Comparison of ENCODE assay signal across 7 mouse cellular contexts in the genomic region with DNA sequence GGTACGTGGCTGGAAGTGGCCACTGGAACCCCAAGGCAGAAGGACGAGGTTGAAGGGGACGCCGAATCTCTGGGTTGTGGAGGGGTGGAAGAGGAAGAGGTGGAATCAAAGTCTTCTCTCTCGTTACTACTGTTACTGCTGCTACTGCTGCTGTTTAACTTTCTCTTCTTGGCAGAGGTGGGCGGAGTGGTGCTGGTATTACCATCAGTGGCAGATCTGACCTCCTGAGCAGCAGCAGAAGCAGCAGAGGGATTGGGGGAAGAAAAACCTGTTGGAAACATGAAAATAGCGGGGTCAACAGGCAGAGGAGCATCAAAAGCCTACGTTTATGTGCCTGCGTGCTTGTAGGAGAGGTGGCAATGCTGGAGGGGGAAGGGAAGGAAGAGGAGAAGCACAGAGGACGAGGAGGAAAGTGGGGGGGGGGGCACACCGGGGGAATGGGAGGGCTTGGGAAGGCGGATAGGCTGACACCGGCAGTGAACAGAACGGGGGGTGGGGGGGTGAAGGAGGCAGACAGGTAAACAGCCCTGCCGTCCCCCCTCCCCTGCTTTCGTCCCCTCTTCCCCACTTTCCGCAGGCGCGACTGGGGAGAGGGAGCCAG. TPM values are rescaled to one million over a fixed set of nuclear protein-coding genes. Genes with fewer than 3 reads are reported as not detected.
DNase-seq lines count a peak whose midpoint lies in the region; ATAC-seq and TF ChIP-seq lines count a peak whose summit lies in the region.

No protein-coding gene starts in this region.

- H3K36me3 ChIP-seq in CH12.LX (replicated peaks in 1 of 2; ENCODE audit: control insufficient read depth in 1 of 2, insufficient read depth in 1 of 2, low read length in 1 of 2): peaks cover 0 to 10% of the 10 kb centered on the region in 2 experiments
- peaks cover 4% of the 10 kb centered on the region; the same call in 1 of the 2 replicates for H3K36me3 ChIP-seq in forebrain, embryonic 14.5 days (ENCODE audit: control insufficient read depth, insufficient read depth, low read length)
- H3K36me3 ChIP-seq in hindbrain, embryonic 14.5 days (replicated peaks; ENCODE audit: control insufficient read depth, insufficient read depth): no peaks in the 10 kb centered on the region; the same call in 1 of the 2 replicates

- DNase-seq in CH12.LX (ENCODE audit: extremely low read depth): no peak
- DNase-seq in adrenal gland, postnatal 10 days: peak; percentile 8
- DNase-seq in forebrain, embryonic 14.5 days (ENCODE audit: low spot score): peak; percentile 18
- DNase-seq in hindbrain, embryonic 14.5 days (ENCODE audit: low spot score): no peak
- peak; percentile 12 to 13 for DNase-seq in layer of hippocampus, postnatal 14 days (ENCODE audit: low spot score in 2 of 2)
- peak; percentile 1 for DNase-seq in lung, postnatal 14 days
- peak; percentile 4 to 13 for DNase-seq in right cerebral cortex, postnatal 36 days (ENCODE audit: low spot score in 2 of 2)

- peak; percentile 17 for ATAC-seq in forebrain, embryonic 14.5 days
- peak; percentile 34 for ATAC-seq in hindbrain, embryonic 14.5 days (ENCODE audit: low FRiP score)

- dilution Hi-C loops in CH12.LX (cut with MboI; ENCODE audit: extremely low pct_ligation_motif_present, extremely low pct_unique_long_range_greater_than_20kb, low sequenced_read_pairs): no loop called here

- TF ChIP-seq RAD21 in CH12.LX (IDR thresholded peaks at IDR 0.05; ENCODE audit: low read depth, low read length): no peak

- H3K9ac ChIP-seq in CH12.LX (ENCODE audit: insufficient read depth, low read depth): peak overlapping the region; percentile 78
- peak overlapping the region; percentile 73 for H3K9ac ChIP-seq in forebrain, embryonic 14.5 days (ENCODE audit: low read length)
- H3K9ac ChIP-seq in hindbrain, embryonic 14.5 days: peak overlapping the region; percentile 73

- H3K27ac ChIP-seq in CH12.LX (ENCODE audit: insufficient read depth, low read depth): peak overlapping the region; percentile 50
- H3K27ac ChIP-seq in forebrain, embryonic 14.5 days (ENCODE audit: low read depth, low read length): peak overlapping the region; percentile 91
- peak overlapping the region; percentile 94 for H3K27ac ChIP-seq in hindbrain, embryonic 14.5 days

- TF ChIP-seq EP300 in CH12.LX (IDR thresholded peaks at IDR 0.05; ENCODE audit: low read length): no peak

- in situ Hi-C loops in CH12.LX (cut with MboI; ENCODE audit: low pct_ligation_motif_present, low pct_unique_long_range_greater_than_20kb, low sequenced_read_pairs): no loop called here

- TF ChIP-seq CTCF in CH12.LX (conservative IDR thresholded peaks at IDR 0.05 in 1 of 2, IDR thresholded peaks at IDR 0.05 in 1 of 2; ENCODE audit: low read depth in 2 of 2, low read length in 2 of 2): no peak

- TF ChIP-seq POLR2A in CH12.LX (IDR thresholded peaks at IDR 0.05; ENCODE audit: low read depth, low read length): no peak

- 31% methylated on average over 18 of the region's 19 CpGs for WGBS in forebrain, embryonic 14.5 days
- WGBS in hindbrain, embryonic 14.5 days: 14% methylated on average over 11 of the region's 19 CpGs

- peaks cover 0 to 4% of the 10 kb centered on the region in 2 experiments; a peak in 1 of 4 replicates for H3K4me1 ChIP-seq in CH12.LX (ENCODE audit: control insufficient read depth in 1 of 2, insufficient read depth in 2 of 2)
- H3K4me1 ChIP-seq in forebrain, embryonic 14.5 days (ENCODE audit: control insufficient read depth, insufficient read depth, low read length): no peaks in the 10 kb centered on the region
- H3K4me1 ChIP-seq in hindbrain, embryonic 14.5 days (replicated peaks; ENCODE audit: control insufficient read depth, insufficient read depth, low read length): peaks cover 14% of the 10 kb centered on the region

- H3K79me2 ChIP-seq in CH12.LX (replicated peaks; ENCODE audit: control insufficient read depth, extremely low read depth, insufficient read depth, poor library complexity, severe bottlenecking): peaks cover 18% of the 10 kb centered on the region

- peak overlapping the region; percentile 51; the same call in 1 of the 2 replicates for H3K4me2 ChIP-seq in CH12.LX (ENCODE audit: insufficient read depth, low read depth, poor library complexity, severe bottlenecking)
- H3K4me2 ChIP-seq in forebrain, embryonic 14.5 days (ENCODE audit: low read length): peak overlapping the region; percentile 57
- H3K4me2 ChIP-seq in hindbrain, embryonic 14.5 days (replicated peaks): peak overlapping the region; percentile 71

- H3K27me3 ChIP-seq in CH12.LX (replicated peaks): no peaks in the 10 kb centered on the region
- no peaks in the 10 kb centered on the region for H3K27me3 ChIP-seq in forebrain, embryonic 14.5 days (replicated peaks; ENCODE audit: control insufficient read depth, insufficient read depth, low read length)
- H3K27me3 ChIP-seq in hindbrain, embryonic 14.5 days (ENCODE audit: control insufficient read depth, insufficient read depth, low read length): no peaks in the 10 kb centered on the region

- H3K9me3 ChIP-seq in CH12.LX (replicated peaks; ENCODE audit: low read length): no peaks in the 10 kb centered on the region
- H3K9me3 ChIP-seq in forebrain, embryonic 14.5 days (replicated peaks; ENCODE audit: control insufficient read depth, low read length): no peaks in the 10 kb centered on the region
- no peaks in the 10 kb centered on the region for H3K9me3 ChIP-seq in hindbrain, embryonic 14.5 days (ENCODE audit: control insufficient read depth, low read length)

- peak overlapping the region; percentile 63 to 76 (median 63) for H3K4me3 ChIP-seq in CH12.LX (replicated peaks in 1 of 3; ENCODE audit: low read depth in 2 of 3, low read length in 2 of 3, poor library complexity in 1 of 3)
- H3K4me3 ChIP-seq in forebrain, embryonic 14.5 days (ENCODE audit: low read depth, low read length): peak overlapping the region; percentile 44
- peak overlapping the region; percentile 58 for H3K4me3 ChIP-seq in hindbrain, embryonic 14.5 days (replicated peaks; ENCODE audit: low read length)

TF ChIP-seq in CH12.LX, 34 proteins besides CTCF, POLR2A, EP300 and RAD21:
- TF ChIP-seq CHD1 (IDR thresholded peaks at IDR 0.05; ENCODE audit: low read depth, low read length) (no peak), SMC3 (IDR thresholded peaks at IDR 0.05; ENCODE audit: low read depth, low read length) (no peak), MXI1 (IDR thresholded peaks at IDR 0.05; ENCODE audit: low read depth, low read length) (no peak), GABPA (IDR thresholded peaks at IDR 0.05; ENCODE audit: insufficient replicate concordance, low read depth, low read length) (no peak), TCF12 (IDR thresholded peaks at IDR 0.05; ENCODE audit: low read depth, low read length) (no peak), RCOR1 (conservative IDR thresholded peaks at IDR 0.05; ENCODE audit: low read depth, low read length) (no peak), MAZ (IDR thresholded peaks at IDR 0.05; ENCODE audit: low read depth, low read length) (no peak)
TF ChIP-seq in CH12.LX: peak in this region for 0.

RNA-seq across cellular contexts. Expression of a gene that starts 12.0 kb away (rescaled TPM):
- 17.6 and 23.0 TPM in 2 replicates for total RNA-seq in CH12.LX (2012; rRNA removed)
- 34.7 and 41.1 TPM in 2 replicates for total RNA-seq in CH12.LX (2014; rRNA removed)
- polyA plus RNA-seq in CH12.LX (2012; ENCODE audit: insufficient read length, low read depth): 31.7 and 37.6 TPM in 2 replicates
- total RNA-seq in adrenal gland, postnatal 10 days (2021): 10 to 100 TPM; 34.4 to 36.7 TPM
- 24.1 and 24.6 TPM in 2 replicates for polyA plus RNA-seq in forebrain, embryonic 14.5 days (2014; fragmentation: Nextera tagmentation; extraction: Ambion mirVana)
- 25.1 and 25.4 TPM in 2 replicates for polyA plus RNA-seq in hindbrain, embryonic 14.5 days (2014; fragmentation: Nextera tagmentation; extraction: Ambion mirVana)
- total RNA-seq in layer of hippocampus, postnatal 14 days (2021): 10 to 100 TPM; 39.5 to 40.4 TPM

RNA-seq across cellular contexts. Expression of a gene that starts 36.3 kb away (rescaled TPM):
- total RNA-seq in CH12.LX (2012; rRNA removed) (48.5 and 61.3 TPM in 2 replicates), CH12.LX (2014; rRNA removed) (183 and 219 TPM in 2 replicates)
- polyA plus RNA-seq in CH12.LX (2012; ENCODE audit: insufficient read length, low read depth): 62.2 and 86.5 TPM in 2 replicates
- 10 to 100 TPM; 87.5 to 93.6 TPM for total RNA-seq in adrenal gland, postnatal 10 days (2021)
- polyA plus RNA-seq in forebrain, embryonic 14.5 days (2014; fragmentation: Nextera tagmentation; extraction: Ambion mirVana): 160 and 162 TPM in 2 replicates
- polyA plus RNA-seq in hindbrain, embryonic 14.5 days (2014; fragmentation: Nextera tagmentation; extraction: Ambion mirVana): 181 and 204 TPM in 2 replicates
- total RNA-seq in layer of hippocampus, postnatal 14 days (2021): 100 to 1,000 TPM in 1 of 2 experiments, 10 to 100 TPM in 1; 86.6 to 103 TPM

Comparison
In these comparisons a context has a peak if more than half of its experiments do, and no peak if none do; other contexts are left out.
1. DNase-seq: peak in adrenal gland, postnatal 10 days (single experiment), forebrain, embryonic 14.5 days (single experiment), layer of hippocampus, postnatal 14 days (2 of 2), lung, postnatal 14 days (single experiment) and right cerebral cortex, postnatal 36 days (2 of 2); none in CH12.LX (single experiment) and hindbrain, embryonic 14.5 days (single experiment).
2. Peak in every context shown above with its lines, with median percentiles within 50 percentile points of each other: H3K27ac ChIP-seq, H3K4me2 ChIP-seq, H3K4me3 ChIP-seq and H3K9ac ChIP-seq.